Mouse (Mus musculus): ENCODE results near the gene Lrrc1. TPM values are rescaled to one million over a fixed set of nuclear protein-coding genes. Genes with fewer than 3 reads are reported as not detected.

Lrrc1 gene
- polyA plus RNA-seq, 1 experiment from 2014 or later: 18.9 TPM

DNA sequence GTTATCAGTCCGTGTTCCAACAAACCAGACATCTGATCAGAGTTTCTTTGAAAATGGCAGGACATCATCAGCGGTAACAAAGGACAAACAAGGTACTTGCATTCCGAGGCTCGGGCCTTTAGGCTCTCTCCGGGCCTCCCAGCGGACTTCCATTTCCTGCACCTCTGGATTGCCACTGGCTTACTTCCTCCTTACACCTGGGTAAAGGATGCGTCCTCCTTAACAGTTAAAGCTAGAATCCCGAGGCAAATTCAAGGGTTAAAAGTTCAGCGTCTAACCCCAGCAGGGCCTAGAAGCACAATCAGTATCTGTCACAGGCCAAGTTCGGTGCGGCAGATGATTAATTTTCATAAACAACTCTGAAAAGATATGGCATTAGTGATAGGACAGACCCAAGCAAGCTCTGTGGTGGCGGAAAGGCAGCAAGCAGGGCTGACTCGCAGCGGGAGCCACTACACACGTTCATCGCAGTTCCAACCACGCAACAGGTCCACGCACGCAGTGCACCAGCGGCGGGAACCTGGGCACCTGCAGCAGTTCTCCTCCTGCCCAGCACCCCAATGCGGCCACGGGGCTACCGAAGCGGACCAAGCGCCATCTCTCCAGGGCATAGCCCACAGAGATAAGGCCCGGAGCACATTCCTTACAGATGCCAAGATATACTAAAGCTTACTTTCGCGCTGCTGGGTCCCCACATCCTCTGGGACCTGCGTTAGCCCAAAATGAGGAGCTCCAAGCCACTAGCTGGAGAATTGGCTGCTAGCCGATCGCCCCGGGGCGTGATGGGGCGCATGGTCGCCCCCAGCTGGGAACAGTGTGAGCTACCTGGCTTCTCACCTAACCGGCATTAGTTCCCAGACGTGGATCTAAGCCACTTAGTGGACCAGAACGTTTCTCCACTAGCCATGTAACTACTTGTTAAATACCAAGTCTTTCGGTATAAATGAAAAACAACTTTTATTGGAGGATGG is 1.0 kb downstream of the Lrrc1 start:
- Histone ChIP-seq H3K27me3 (ENCODE audit: control insufficient read depth, insufficient read depth, low read length) (no peaks in the 10 kb centered on the region), H3K4me2 (ENCODE audit: low read length) (peak overlapping the region; percentile 97), H3K9ac (ENCODE audit: low read length) (peak overlapping the region; percentile 94), H3K36me3 (ENCODE audit: control insufficient read depth, insufficient read depth, low read length) (no peaks in the 10 kb centered on the region), H3K9me3 (ENCODE audit: control insufficient read depth, low read length) (no peaks in the 10 kb centered on the region), H3K4me1 (ENCODE audit: control insufficient read depth in 2 of 2, insufficient read depth in 2 of 2, low read length in 2 of 2) (peaks cover 8 to 12% of the 10 kb centered on the region in 2 experiments; a peak in 3 of 4 replicates), H3K27ac (replicated peaks in 1 of 2; ENCODE audit: control insufficient read depth in 1 of 2, insufficient read depth in 1 of 2, low read depth in 2 of 2, low read length in 2 of 2) (peak overlapping the region; percentile 70 to 84), H3K4me3 (ENCODE audit: control insufficient read depth in 1 of 2, insufficient read depth in 1 of 2, low read depth in 1 of 2, low read length in 2 of 2) (peak overlapping the region; percentile 87 to 91)
- under 1% methylated on average over 40 of the region's 40 CpGs for WGBS
- peak; percentile 55; the same call in 1 of the 2 replicates for ATAC-seq (ENCODE audit: insufficient number of reproducible peaks, insufficient read depth, low FRiP score, low read depth)

DNA sequence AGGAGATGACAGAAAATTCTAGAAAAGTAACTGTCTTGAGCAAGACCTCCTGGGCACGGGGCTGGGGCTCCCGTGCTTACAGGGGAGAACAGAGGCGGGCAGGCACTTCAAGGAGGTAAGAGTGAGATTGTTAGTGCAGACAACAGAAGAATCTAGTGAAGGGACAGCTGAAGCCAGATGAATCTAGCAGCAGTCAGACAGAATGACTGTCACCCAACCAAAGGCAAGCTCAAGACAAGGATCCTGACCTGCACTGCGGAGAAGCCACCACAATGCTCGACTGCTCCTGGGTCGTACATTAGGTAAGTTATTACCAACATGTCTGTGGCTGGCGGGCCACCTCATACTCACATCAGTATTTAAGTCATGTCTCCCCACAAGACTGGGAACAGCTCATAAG is 3.1 kb downstream of the Lrrc1 start:
- WGBS: 90% methylated on average over 7 of the region's 7 CpGs
- H3K27me3 ChIP-seq (ENCODE audit: control insufficient read depth, insufficient read depth, low read length): no peaks in the 10 kb centered on the region
- H3K4me2 ChIP-seq (ENCODE audit: low read length): no peak overlapping the region
- H3K9ac ChIP-seq (ENCODE audit: low read length): no peak overlapping the region
- no peaks in the 10 kb centered on the region for H3K9me3 ChIP-seq (ENCODE audit: control insufficient read depth, low read length)
- no peak overlapping the region for H3K27ac ChIP-seq (replicated peaks in 1 of 2; ENCODE audit: control insufficient read depth in 1 of 2, insufficient read depth in 1 of 2, low read depth in 2 of 2, low read length in 2 of 2)
- no peak overlapping the region for H3K4me3 ChIP-seq (ENCODE audit: control insufficient read depth in 1 of 2, insufficient read depth in 1 of 2, low read depth in 1 of 2, low read length in 2 of 2)
- no peaks in the 10 kb centered on the region for H3K36me3 ChIP-seq (ENCODE audit: control insufficient read depth, insufficient read depth, low read length)
- no peak for ATAC-seq (ENCODE audit: insufficient number of reproducible peaks, insufficient read depth, low FRiP score, low read depth)
- H3K4me1 ChIP-seq (ENCODE audit: control insufficient read depth in 2 of 2, insufficient read depth in 2 of 2, low read length in 2 of 2): peaks cover 17 to 24% of the 10 kb centered on the region in 2 experiments

DNA sequence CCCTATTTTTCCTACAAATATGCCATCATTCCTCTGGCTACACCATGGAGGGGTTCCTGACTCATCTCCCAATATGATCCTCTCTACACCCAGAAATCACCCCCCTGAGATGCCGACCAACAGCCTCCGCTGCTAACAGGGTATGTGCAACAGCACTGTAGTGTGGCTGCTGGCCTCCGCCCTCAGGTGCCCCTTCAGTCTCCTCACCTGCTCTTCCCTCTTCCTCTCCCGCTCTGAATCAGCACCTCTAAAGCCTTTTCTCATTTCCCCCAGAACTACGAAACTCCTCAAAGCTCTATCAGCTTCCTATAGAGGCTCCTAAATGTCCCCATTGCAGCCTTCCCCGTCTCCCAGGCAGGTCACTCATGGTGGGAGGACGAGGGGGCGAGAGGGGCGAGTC is 5.4 kb downstream of the Lrrc1 start:
- H3K4me3 ChIP-seq (ENCODE audit: control insufficient read depth in 1 of 2, insufficient read depth in 1 of 2, low read depth in 1 of 2, low read length in 2 of 2): no peak overlapping the region
- no peak overlapping the region for H3K27ac ChIP-seq (replicated peaks in 1 of 2; ENCODE audit: control insufficient read depth in 1 of 2, insufficient read depth in 1 of 2, low read depth in 2 of 2, low read length in 2 of 2)
- no peaks in the 10 kb centered on the region for H3K36me3 ChIP-seq (ENCODE audit: control insufficient read depth, insufficient read depth, low read length)
- 91% methylated on average over 9 of the region's 9 CpGs for WGBS
- H3K4me1 ChIP-seq (ENCODE audit: control insufficient read depth in 2 of 2, insufficient read depth in 2 of 2, low read length in 2 of 2): peaks cover 25 to 40% of the 10 kb centered on the region in 2 experiments
- no peaks in the 10 kb centered on the region for H3K9me3 ChIP-seq (ENCODE audit: control insufficient read depth, low read length)
- H3K9ac ChIP-seq (ENCODE audit: low read length): no peak overlapping the region
- H3K27me3 ChIP-seq (ENCODE audit: control insufficient read depth, insufficient read depth, low read length): no peaks in the 10 kb centered on the region
- no peak overlapping the region for H3K4me2 ChIP-seq (ENCODE audit: low read length)
- ATAC-seq (ENCODE audit: insufficient number of reproducible peaks, insufficient read depth, low FRiP score, low read depth): no peak

DNA sequence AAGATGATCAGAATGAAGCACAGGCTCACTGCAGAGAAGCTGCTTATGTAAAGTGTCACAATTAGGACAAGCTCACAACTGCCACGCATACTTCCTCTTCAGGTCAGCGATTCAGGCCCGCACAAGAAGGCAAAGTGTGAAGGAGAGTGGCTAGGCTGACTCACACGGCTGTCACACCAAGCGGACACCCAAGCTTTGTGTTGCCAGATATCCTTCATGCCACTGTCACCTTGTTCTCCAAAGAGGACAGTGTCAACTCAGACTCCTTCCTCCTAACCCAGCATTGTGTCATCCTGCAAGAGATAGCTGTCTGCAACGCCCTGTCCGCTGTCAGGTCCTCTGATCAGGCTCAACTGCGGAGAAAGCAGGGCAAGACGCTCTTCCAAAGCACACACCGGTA is 7.3 kb downstream of the Lrrc1 start:
- WGBS: 51% methylated on average over 10 of the region's 10 CpGs
- Histone ChIP-seq H3K27ac (replicated peaks in 1 of 2; ENCODE audit: control insufficient read depth in 1 of 2, insufficient read depth in 1 of 2, low read depth in 2 of 2, low read length in 2 of 2) (no peak overlapping the region), H3K4me2 (ENCODE audit: low read length) (no peak overlapping the region), H3K4me1 (ENCODE audit: control insufficient read depth in 2 of 2, insufficient read depth in 2 of 2, low read length in 2 of 2) (peaks cover 26 to 41% of the 10 kb centered on the region in 2 experiments), H3K4me3 (ENCODE audit: control insufficient read depth in 1 of 2, insufficient read depth in 1 of 2, low read depth in 1 of 2, low read length in 2 of 2) (no peak overlapping the region), H3K36me3 (ENCODE audit: control insufficient read depth, insufficient read depth, low read length) (no peaks in the 10 kb centered on the region), H3K27me3 (ENCODE audit: control insufficient read depth, insufficient read depth, low read length) (no peaks in the 10 kb centered on the region), H3K9me3 (ENCODE audit: control insufficient read depth, low read length) (no peaks in the 10 kb centered on the region), H3K9ac (ENCODE audit: low read length) (no peak overlapping the region)
- no peak for ATAC-seq (ENCODE audit: insufficient number of reproducible peaks, insufficient read depth, low FRiP score, low read depth)

DNA sequence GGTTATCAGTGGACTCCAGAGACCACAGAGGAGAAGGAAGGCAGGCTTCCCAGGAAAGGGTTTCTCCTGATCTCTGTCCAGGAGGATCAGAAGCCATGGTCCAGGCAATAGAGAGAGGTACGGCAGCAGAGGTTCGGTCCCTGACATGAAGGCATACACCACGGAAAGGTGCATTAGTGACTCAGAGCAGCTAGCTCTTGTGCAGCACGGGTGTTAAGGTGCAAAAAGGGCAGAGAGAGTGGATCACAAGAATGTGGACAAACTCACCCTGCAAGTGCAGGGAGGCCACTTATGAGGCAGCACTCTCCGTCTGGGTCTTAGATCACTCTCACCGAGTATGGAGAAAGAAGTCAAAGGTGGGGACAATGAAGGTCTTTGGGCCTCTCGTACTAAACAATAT is 7.8 kb downstream of the Lrrc1 start:
- ATAC-seq (ENCODE audit: insufficient number of reproducible peaks, insufficient read depth, low FRiP score, low read depth): no peak
- Histone ChIP-seq H3K4me3 (ENCODE audit: control insufficient read depth in 1 of 2, insufficient read depth in 1 of 2, low read depth in 1 of 2, low read length in 2 of 2) (no peak overlapping the region), H3K27me3 (ENCODE audit: control insufficient read depth, insufficient read depth, low read length) (no peaks in the 10 kb centered on the region), H3K9ac (ENCODE audit: low read length) (no peak overlapping the region), H3K4me1 (ENCODE audit: control insufficient read depth in 2 of 2, insufficient read depth in 2 of 2, low read length in 2 of 2) (peaks cover 24 to 41% of the 10 kb centered on the region in 2 experiments), H3K27ac (replicated peaks in 1 of 2; ENCODE audit: control insufficient read depth in 1 of 2, insufficient read depth in 1 of 2, low read depth in 2 of 2, low read length in 2 of 2) (no peak overlapping the region), H3K4me2 (ENCODE audit: low read length) (no peak overlapping the region), H3K36me3 (ENCODE audit: control insufficient read depth, insufficient read depth, low read length) (no peaks in the 10 kb centered on the region), H3K9me3 (ENCODE audit: control insufficient read depth, low read length) (no peaks in the 10 kb centered on the region)
- 67% methylated on average over 7 of the region's 7 CpGs for WGBS

DNA sequence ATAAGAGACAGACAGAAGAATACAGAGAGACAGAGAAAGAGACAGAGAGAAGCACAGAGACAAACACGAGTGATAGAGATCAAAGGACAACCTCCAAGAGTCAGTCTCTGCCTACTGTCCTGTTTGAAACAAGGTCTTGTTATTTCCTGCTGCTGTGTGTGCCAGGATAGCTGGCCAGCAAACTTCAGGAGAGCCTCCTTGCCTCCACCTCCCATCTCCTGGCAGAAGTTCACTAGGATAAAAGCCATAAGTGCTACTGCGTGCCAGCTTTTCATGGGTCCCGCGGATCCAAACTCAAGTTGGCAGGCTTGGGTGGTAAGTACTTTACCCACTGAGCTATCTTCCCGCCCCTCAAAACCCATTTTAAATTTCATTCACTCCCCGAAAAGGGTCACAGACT is 8.4 kb downstream of the Lrrc1 start:
- H3K4me1 ChIP-seq (ENCODE audit: control insufficient read depth in 2 of 2, insufficient read depth in 2 of 2, low read length in 2 of 2): peaks cover 24 to 41% of the 10 kb centered on the region in 2 experiments
- H3K4me3 ChIP-seq (ENCODE audit: control insufficient read depth in 1 of 2, insufficient read depth in 1 of 2, low read depth in 1 of 2, low read length in 2 of 2): no peak overlapping the region
- H3K27me3 ChIP-seq (ENCODE audit: control insufficient read depth, insufficient read depth, low read length): no peaks in the 10 kb centered on the region
- no peak overlapping the region for H3K9ac ChIP-seq (ENCODE audit: low read length)
- H3K36me3 ChIP-seq (ENCODE audit: control insufficient read depth, insufficient read depth, low read length): no peaks in the 10 kb centered on the region
- ATAC-seq (ENCODE audit: insufficient number of reproducible peaks, insufficient read depth, low FRiP score, low read depth): no peak
- H3K9me3 ChIP-seq (ENCODE audit: control insufficient read depth, low read length): no peaks in the 10 kb centered on the region
- no peak overlapping the region for H3K4me2 ChIP-seq (ENCODE audit: low read length)
- WGBS: 70% methylated on average over 6 of the region's 6 CpGs
- no peak overlapping the region for H3K27ac ChIP-seq (replicated peaks in 1 of 2; ENCODE audit: control insufficient read depth in 1 of 2, insufficient read depth in 1 of 2, low read depth in 2 of 2, low read length in 2 of 2)

DNA sequence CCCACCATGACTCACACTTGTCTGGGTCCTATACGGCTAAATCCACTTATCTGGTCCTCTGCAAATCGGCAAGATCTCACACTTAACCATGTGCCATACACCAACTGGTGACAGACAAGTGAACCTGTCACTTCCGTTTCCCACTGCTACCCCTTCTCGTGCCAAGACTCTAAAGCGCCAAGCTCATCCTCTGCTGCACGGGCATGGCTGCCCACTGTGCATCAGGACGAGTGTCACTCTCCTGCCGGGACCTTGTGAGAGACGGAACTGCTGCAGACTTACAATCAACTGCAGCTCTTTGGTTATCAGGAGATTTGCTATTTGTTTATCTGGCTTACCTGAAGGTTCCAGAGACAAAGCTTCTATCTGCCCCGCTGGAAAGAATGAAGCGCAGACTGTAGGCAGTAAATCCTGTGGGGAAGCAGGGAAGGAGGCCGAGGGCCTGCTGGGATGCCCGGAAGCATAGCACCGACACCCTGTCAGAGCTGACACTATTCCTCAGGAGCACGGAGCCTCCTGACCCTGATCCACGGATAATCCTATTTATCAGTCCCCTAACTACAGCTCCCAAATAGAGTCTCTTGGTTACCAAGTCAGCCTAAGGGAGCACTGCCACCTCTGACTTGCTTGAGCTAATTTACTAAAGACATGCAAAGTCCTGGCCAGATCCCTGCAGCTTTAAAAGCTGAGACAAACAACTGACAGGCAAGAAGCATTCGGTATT is 9.5 kb downstream of the Lrrc1 start:
- no peak overlapping the region for H3K4me3 ChIP-seq (ENCODE audit: control insufficient read depth in 1 of 2, insufficient read depth in 1 of 2, low read depth in 1 of 2, low read length in 2 of 2)
- peaks cover 27 to 46% of the 10 kb centered on the region in 2 experiments for H3K4me1 ChIP-seq (ENCODE audit: control insufficient read depth in 2 of 2, insufficient read depth in 2 of 2, low read length in 2 of 2)
- peak overlapping the region; percentile 38 for H3K4me2 ChIP-seq (ENCODE audit: low read length)
- no peaks in the 10 kb centered on the region for H3K9me3 ChIP-seq (ENCODE audit: control insufficient read depth, low read length)
- H3K27me3 ChIP-seq (ENCODE audit: control insufficient read depth, insufficient read depth, low read length): no peaks in the 10 kb centered on the region
- H3K9ac ChIP-seq (ENCODE audit: low read length): peak overlapping the region; percentile 7; the same call in 1 of the 2 replicates
- no peak for ATAC-seq (ENCODE audit: insufficient number of reproducible peaks, insufficient read depth, low FRiP score, low read depth)
- H3K36me3 ChIP-seq (ENCODE audit: control insufficient read depth, insufficient read depth, low read length): no peaks in the 10 kb centered on the region
- 19% methylated on average over 17 of the region's 17 CpGs for WGBS
- no peak overlapping the region; a peak in 1 of 4 replicates for H3K27ac ChIP-seq (replicated peaks in 1 of 2; ENCODE audit: control insufficient read depth in 1 of 2, insufficient read depth in 1 of 2, low read depth in 2 of 2, low read length in 2 of 2)

Measured in heart, embryonic 14.5 days (tissue).